Mouse (Mus musculus) layer of hippocampus, adult 2 months (tissue): ENCODE measurements around the gene Cdh10. TPM values are rescaled to one million over a fixed set of nuclear protein-coding genes. Genes with fewer than 3 reads are reported as not detected.

ENCODE experiments used
- DNase-seq, 2 experiments: peaks; one replicate each; pipeline ENCODE4 v3.0.0; 2022; ENCODE audit warnings: low spot score in 2 of 2
- H3K27ac ChIP-seq: fragments of 200-600 bp; 2 replicates; pipeline ENCODE4 v1.8.1; 2022
- H3K4me3 ChIP-seq: fragments of 200-600 bp; 2 replicates; pipeline ENCODE4 v1.8.1; 2022; ENCODE audit warnings: mild to moderate bottlenecking
- CTCF ChIP-seq: fragments of 200-600 bp; conservative IDR thresholded peaks from 2 replicates; pipeline ENCODE4 v1.8.1; 2022; ENCODE audit warnings: antibody characterized with exemption, mild to moderate bottlenecking, moderate library complexity
- total RNA-seq, 2 experiments: library from RNA; stranded (reverse); gene quantifications; 2 replicates each; pipeline ENCODE4 v1.2.3; 2021

Gene Cdh10
- total RNA-seq, 2 experiments from 2014 or later = 31.5 to 33.4 TPM

- H3K4me3 ChIP-seq = no peak overlapping the region
- H3K27ac ChIP-seq = no peak overlapping the region
- TF ChIP-seq CTCF = no peak
- DNase-seq = no peak
These were observed 67.9 kb downstream of the Cdh10 start for GRCm38 (mm10) chr15:18886673-18887072.

- H3K27ac ChIP-seq = 0 out of 2 replicates have a peak overlapping the region, but pooled peaks have one; percentile 1
- no peak overlapping the region for H3K4me3 ChIP-seq
- no peak for DNase-seq
- no peak for TF ChIP-seq CTCF
These were observed 70.2 kb downstream of the Cdh10 start for GRCm38 (mm10) chr15:18888912-18889311.

GRCm38 (mm10) chr15:18890358-18890757, 71.6 kb downstream of the Cdh10 start:
- no peak for DNase-seq
- Histone ChIP-seq H3K4me3 (no peak overlapping the region), H3K27ac (no peak overlapping the region)
- no peak for TF ChIP-seq CTCF

- no peak for TF ChIP-seq CTCF
- H3K4me3 ChIP-seq = no peak overlapping the region
- DNase-seq = peak in 1 of 2 experiments; percentile 42
- H3K27ac ChIP-seq = no peak overlapping the region
These were observed 82.0 kb downstream of the Cdh10 start for GRCm38 (mm10) chr15:18900776-18901175.

- Histone ChIP-seq H3K4me3 (no peak overlapping the region), H3K27ac (no peak overlapping the region)
- TF ChIP-seq CTCF = no peak
- DNase-seq = no peak
These were observed 85.4 kb downstream of the Cdh10 start for GRCm38 (mm10) chr15:18904131-18904530.

- Histone ChIP-seq H3K4me3 (no peak overlapping the region), H3K27ac (no peak overlapping the region)
- DNase-seq = no peak
- TF ChIP-seq CTCF = no peak
These were observed 91.9 kb downstream of the Cdh10 start for GRCm38 (mm10) chr15:18910612-18911011.

- no peak overlapping the region for H3K4me3 ChIP-seq
- H3K27ac ChIP-seq = peak overlapping the region; percentile 56
- no peak for TF ChIP-seq CTCF
- peak in 1 of 2 experiments; percentile 64 for DNase-seq
These were observed 106.8 kb downstream of the Cdh10 start for GRCm38 (mm10) chr15:18925392-18926117.

- peak overlapping the region; percentile 56; the same call in 1 of the 2 replicates for H3K27ac ChIP-seq
- H3K4me3 ChIP-seq = no peak overlapping the region
These were observed 108.2 kb downstream of the Cdh10 start for GRCm38 (mm10) chr15:18926964-18927363.

GRCm38 (mm10) chr15:18952266-18952665, 133.5 kb downstream of the Cdh10 start:
- no peak for TF ChIP-seq CTCF
- no peak overlapping the region for H3K27ac ChIP-seq
- no peak for DNase-seq
- no peak overlapping the region for H3K4me3 ChIP-seq

More at GRCm38 (mm10) chr15:18926964-18927363, 108.2 kb downstream of the Cdh10 start:
- no peak for TF ChIP-seq CTCF
- DNase-seq = no peak

- Histone ChIP-seq H3K27ac (peak overlapping the region; percentile 8), H3K4me3 (no peak overlapping the region)
- no peak for TF ChIP-seq CTCF
- DNase-seq = no peak
These were observed 156.3 kb downstream of the Cdh10 start for GRCm38 (mm10) chr15:18975041-18975440.

- no peak overlapping the region; the same call in 1 of the 2 replicates for H3K27ac ChIP-seq
- TF ChIP-seq CTCF = no peak
- no peak for DNase-seq
- H3K4me3 ChIP-seq = no peak overlapping the region; the same call in 1 of the 2 replicates
These were observed 166.1 kb downstream of the Cdh10 start for GRCm38 (mm10) chr15:18984891-18985290.

GRCm38 (mm10) chr15:18987671-18988070, 168.9 kb downstream of the Cdh10 start:
- Histone ChIP-seq H3K4me3 (no peak overlapping the region), H3K27ac (no peak overlapping the region)
- no peak for TF ChIP-seq CTCF
- DNase-seq = no peak

- TF ChIP-seq CTCF = no peak
- Histone ChIP-seq H3K4me3 (no peak overlapping the region), H3K27ac (no peak overlapping the region; the same call in 1 of the 2 replicates)
- DNase-seq = no peak
These were observed 174.8 kb downstream of the Cdh10 start for GRCm38 (mm10) chr15:18993512-18993911.

GRCm38 (mm10) chr15:18994294-18994693, 175.5 kb downstream of the Cdh10 start:
- Histone ChIP-seq H3K27ac (no peak overlapping the region), H3K4me3 (no peak overlapping the region)
- no peak for DNase-seq
- TF ChIP-seq CTCF = no peak
